Mouse (Mus musculus) neural tube, embryonic 12.5 days (tissue): Measurements from ENCODE around the gene Glp1r. TPM values are rescaled to one million over a fixed set of nuclear protein-coding genes. Genes with fewer than 3 reads are reported as not detected.

Experiments
- ATAC-seq: fragments of 200-750 bp; cut with Nextera tagmentation; 2 replicates; pipeline ENCODE4 v1.8.0; 2017; ENCODE audit warnings: low read depth, mild to moderate bottlenecking, moderate TSS enrichment, moderate library complexity; ENCODE audit not compliant: low FRiP score
- H3K27ac ChIP-seq: fragments of 300-500 bp; sonication (generic); 2 replicates; pipeline ENCODE4 v1.5.1; 2016
- H3K27me3 ChIP-seq: fragments of 300-500 bp; sonication (generic); replicated peaks from 2 replicates; pipeline ENCODE4 v1.6.1; 2016; ENCODE audit warnings: mild to moderate bottlenecking
- H3K36me3 ChIP-seq: fragments of 300-500 bp; sonication (generic); 2 replicates; pipeline ENCODE4 v1.6.1; 2016; ENCODE audit warnings: mild to moderate bottlenecking
- H3K4me1 ChIP-seq: fragments of 300-500 bp; sonication (generic); 2 replicates; pipeline ENCODE4 v1.6.1; 2016
- H3K4me2 ChIP-seq: fragments of 300-500 bp; sonication (generic); replicated peaks from 2 replicates; pipeline ENCODE4 v1.6.1; 2016; ENCODE audit warnings: mild to moderate bottlenecking
- H3K4me3 ChIP-seq: fragments of 300-500 bp; sonication (generic); 2 replicates; pipeline ENCODE4 v1.5.1; 2016
- H3K9ac ChIP-seq: fragments of 300-500 bp; sonication (generic); 2 replicates; pipeline ENCODE4 v1.6.1; 2016; ENCODE audit warnings: mild to moderate bottlenecking
- H3K9me3 ChIP-seq: fragments of 300-500 bp; sonication (generic); 2 replicates; pipeline ENCODE4 v1.6.1; 2016; ENCODE audit warnings: mild to moderate bottlenecking
- WGBS: fragments of 180-500 bp; shearing (Covaris S2); methylation state at CpG from one replicate; pipeline ENCODE4 v1.1.7; 2016; 5-methylcytosine and 5-hydroxymethylcytosine counted together
- polyA plus RNA-seq: library from polyadenylated mRNA; unstranded; fragments of >200 nt; fragmentation: Nextera tagmentation; extraction: Ambion mirVana; gene quantifications from 2 replicates; pipeline ENCODE4 v1.2.1, GENCODE M21; 2016

The Glp1r gene
- polyA plus RNA-seq, 1 experiment from 2014 or later, result 0.03 TPM

DNA sequence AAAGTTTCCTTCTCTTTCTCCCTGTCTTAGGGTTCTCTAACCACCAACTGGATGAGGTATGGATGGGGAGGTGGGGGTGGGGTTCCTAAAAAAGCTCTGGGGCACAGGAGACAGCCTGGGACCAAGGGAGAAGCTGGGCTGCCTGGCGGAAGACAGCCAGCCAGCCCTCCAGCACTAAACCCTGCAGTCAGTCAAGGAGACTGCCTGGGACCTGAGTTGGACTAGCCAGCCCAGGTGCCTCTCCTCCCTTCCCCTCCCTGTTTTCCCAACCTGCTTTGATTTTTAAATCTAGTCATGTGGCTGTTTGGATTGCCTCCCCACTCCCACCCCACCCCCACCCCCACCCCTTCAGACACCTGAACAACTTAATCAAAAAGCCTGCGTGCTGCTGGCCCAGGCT, 20.6 kb upstream of the Glp1r start:
- no peak overlapping the region for H3K9ac ChIP-seq
- H3K27me3 ChIP-seq, result no peaks in the 10 kb centered on the region
- no peak for ATAC-seq
- no peak overlapping the region for H3K27ac ChIP-seq
- no peak overlapping the region for H3K4me2 ChIP-seq
- peaks cover 6% of the 10 kb centered on the region for H3K4me1 ChIP-seq
- WGBS, result 69% methylated on average over 2 of the region's 2 CpGs
- H3K9me3 ChIP-seq, result 0 out of 2 replicates have a peak, but pooled peaks cover 4% of the 10 kb centered on the region
- no peaks in the 10 kb centered on the region for H3K36me3 ChIP-seq
- no peak overlapping the region for H3K4me3 ChIP-seq

DNA sequence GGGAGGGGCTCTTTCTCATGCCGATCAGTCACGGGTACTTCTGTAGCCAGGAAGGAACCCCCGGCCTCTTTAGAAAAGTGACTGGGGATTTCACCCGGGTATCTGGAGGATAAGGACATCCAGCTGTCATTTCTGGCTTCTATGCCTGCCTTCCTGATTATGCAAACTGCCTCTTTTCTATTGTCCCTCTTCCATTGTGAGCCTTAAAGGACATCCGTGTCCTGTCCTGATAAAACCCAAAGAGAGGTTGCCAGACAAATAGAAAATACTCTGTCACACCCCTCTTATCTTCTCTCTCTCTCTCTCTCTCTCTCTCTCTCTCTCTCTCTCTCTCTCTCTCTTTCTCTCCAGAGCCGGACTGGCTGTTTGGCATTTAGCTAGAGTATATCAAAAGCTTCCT, 19.4 kb upstream of the Glp1r start:
- H3K4me3 ChIP-seq, result no peak overlapping the region
- no peak for ATAC-seq
- H3K4me1 ChIP-seq, result peaks cover 6% of the 10 kb centered on the region
- H3K4me2 ChIP-seq, result peak overlapping the region; percentile 42
- WGBS, result 5% methylated on average over 6 of the region's 6 CpGs
- no peaks in the 10 kb centered on the region for H3K27me3 ChIP-seq
- no peak overlapping the region for H3K9ac ChIP-seq
- H3K9me3 ChIP-seq, result no peaks in the 10 kb centered on the region
- no peaks in the 10 kb centered on the region for H3K36me3 ChIP-seq
- no peak overlapping the region for H3K27ac ChIP-seq

DNA sequence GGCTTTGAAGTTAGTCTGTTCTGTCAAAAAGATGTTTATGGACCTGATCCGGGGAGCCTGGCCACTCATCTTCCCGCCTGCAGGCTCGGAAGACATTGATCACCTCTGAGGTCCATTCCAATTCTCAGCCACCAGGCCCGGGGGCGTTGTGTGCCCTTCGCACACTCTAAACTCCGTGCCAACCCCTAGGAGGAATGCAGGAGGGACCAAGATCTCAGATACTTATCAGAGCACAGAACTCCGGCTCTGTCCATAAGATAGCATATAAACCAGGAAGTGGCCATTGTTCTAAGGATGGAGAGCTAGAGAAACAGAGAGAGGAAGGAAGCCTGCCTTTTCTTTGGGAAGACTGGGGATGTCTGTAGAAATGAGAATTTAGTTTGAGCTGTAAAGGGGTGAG, 18.1 kb upstream of the Glp1r start:
- Histone ChIP-seq H3K4me2 (no peak overlapping the region), H3K9ac (no peak overlapping the region), H3K36me3 (no peaks in the 10 kb centered on the region), H3K4me3 (no peak overlapping the region), H3K4me1 (peaks cover 6% of the 10 kb centered on the region), H3K27me3 (no peaks in the 10 kb centered on the region), H3K9me3 (no peaks in the 10 kb centered on the region), H3K27ac (no peak overlapping the region)
- 80% methylated on average over 8 of the region's 8 CpGs for WGBS
- no peak for ATAC-seq

DNA sequence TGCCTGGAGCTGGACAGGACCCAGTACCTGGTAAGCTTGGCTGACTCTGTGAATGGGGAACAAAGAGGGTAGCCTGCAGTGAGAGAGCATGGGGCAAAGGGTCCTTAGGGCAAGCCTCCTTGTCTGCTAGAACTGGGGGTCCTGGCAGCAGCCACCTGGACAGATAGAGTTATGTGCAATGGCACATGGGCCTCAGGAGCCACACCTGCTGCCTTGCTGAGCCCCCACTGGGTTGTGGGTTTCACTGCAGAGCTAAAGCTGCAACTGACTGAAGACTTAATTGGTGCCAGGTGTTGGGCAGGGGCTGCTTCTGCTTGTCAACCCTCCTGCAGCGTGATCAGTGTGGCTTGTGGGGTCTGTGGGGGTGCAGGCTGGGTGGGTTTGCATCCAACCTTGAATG, 9.5 kb upstream of the Glp1r start:
- no peak overlapping the region for H3K9ac ChIP-seq
- no peak overlapping the region for H3K27ac ChIP-seq
- no peak overlapping the region for H3K4me3 ChIP-seq
- H3K4me2 ChIP-seq, result no peak overlapping the region
- H3K27me3 ChIP-seq, result no peaks in the 10 kb centered on the region
- WGBS, result 5% methylated on average over 1 of the region's 1 CpGs
- H3K4me1 ChIP-seq, result peaks cover 9% of the 10 kb centered on the region
- H3K36me3 ChIP-seq, result no peaks in the 10 kb centered on the region
- ATAC-seq, result 0 out of 2 replicates have a peak, but pooled peaks have one; percentile 21
- H3K9me3 ChIP-seq, result no peaks in the 10 kb centered on the region

DNA sequence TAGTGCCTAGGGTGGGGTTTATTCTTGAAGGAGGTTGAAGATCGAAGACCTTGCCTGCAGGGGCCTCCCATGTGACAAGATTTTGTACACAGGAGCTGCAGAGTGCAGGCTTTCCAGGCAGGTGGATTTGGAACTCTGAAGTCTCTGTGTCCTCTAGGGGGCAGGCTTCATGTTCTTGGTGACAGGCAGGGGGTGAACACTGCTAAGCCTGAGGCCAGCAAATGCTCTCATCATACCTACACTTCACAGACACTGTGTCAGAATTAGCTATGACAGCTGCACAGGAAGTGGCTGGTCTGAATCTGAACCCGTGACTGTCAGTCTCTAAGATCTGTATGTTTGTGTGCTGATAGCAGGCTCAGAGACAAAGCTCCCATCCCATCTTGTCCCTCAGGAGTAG, 8.9 kb upstream of the Glp1r start:
- ATAC-seq, result no peak
- no peaks in the 10 kb centered on the region for H3K36me3 ChIP-seq
- WGBS, result 42% methylated on average over 2 of the region's 2 CpGs
- H3K4me2 ChIP-seq, result no peak overlapping the region
- H3K9ac ChIP-seq, result no peak overlapping the region
- no peak overlapping the region for H3K27ac ChIP-seq
- H3K27me3 ChIP-seq, result no peaks in the 10 kb centered on the region
- no peaks in the 10 kb centered on the region for H3K9me3 ChIP-seq
- no peak overlapping the region for H3K4me3 ChIP-seq
- peaks cover 9% of the 10 kb centered on the region for H3K4me1 ChIP-seq

DNA sequence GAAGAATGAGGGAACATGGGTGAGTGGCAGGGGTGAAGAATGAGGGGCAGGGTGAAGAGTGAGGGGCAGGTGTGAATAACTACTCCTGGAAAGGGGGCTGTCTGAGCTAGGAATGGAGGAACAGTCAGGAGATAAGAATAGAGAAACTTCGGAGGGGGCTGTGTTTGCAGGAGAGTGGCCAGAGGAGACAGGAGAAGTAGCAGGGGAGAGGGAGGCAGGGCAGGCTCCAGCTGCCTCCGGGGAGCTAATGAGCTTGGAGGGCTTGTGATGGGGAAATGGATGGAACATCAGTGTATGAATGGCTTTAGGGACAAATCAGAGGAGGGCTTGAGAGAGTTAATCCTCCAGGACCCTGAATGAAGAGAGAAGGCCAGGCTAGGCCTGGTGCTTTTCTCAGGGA, 4.5 kb upstream of the Glp1r start:
- no peaks in the 10 kb centered on the region for H3K9me3 ChIP-seq
- H3K4me1 ChIP-seq, result peaks cover 11% of the 10 kb centered on the region
- no peaks in the 10 kb centered on the region for H3K36me3 ChIP-seq
- no peak for ATAC-seq
- H3K9ac ChIP-seq, result no peak overlapping the region
- WGBS, result 33% methylated on average over 2 of the region's 2 CpGs
- no peak overlapping the region for H3K4me3 ChIP-seq
- H3K27me3 ChIP-seq, result peaks cover 24% of the 10 kb centered on the region
- H3K27ac ChIP-seq, result no peak overlapping the region
- no peak overlapping the region for H3K4me2 ChIP-seq

DNA sequence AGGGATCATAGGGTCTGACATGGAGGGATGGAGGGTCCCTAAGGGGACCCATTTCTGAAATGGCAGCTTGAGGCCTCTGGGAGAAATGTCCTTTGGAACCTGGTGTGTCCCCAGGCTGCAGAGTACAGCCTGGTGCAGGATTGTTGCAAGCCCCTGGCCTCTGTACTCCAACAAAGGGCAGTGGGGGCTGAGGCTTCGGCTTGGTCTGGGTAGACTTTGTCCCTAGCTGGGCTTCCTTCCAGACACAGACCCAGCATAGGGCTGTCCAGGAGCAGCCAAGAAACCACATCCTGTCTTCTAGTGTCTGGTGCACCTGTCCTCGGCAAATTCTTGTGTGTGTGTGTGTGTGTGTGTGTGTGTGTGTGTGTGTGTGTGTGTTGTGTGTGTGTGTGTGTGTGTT, 2.5 kb downstream of the Glp1r start:
- Histone ChIP-seq H3K4me1 (peaks cover 12% of the 10 kb centered on the region), H3K27me3 (peaks cover 34% of the 10 kb centered on the region), H3K27ac (no peak overlapping the region), H3K36me3 (no peaks in the 10 kb centered on the region), H3K9ac (no peak overlapping the region), H3K4me2 (no peak overlapping the region), H3K4me3 (no peak overlapping the region), H3K9me3 (no peaks in the 10 kb centered on the region)
- ATAC-seq, result no peak
- WGBS, result 87% methylated on average over 2 of the region's 2 CpGs

DNA sequence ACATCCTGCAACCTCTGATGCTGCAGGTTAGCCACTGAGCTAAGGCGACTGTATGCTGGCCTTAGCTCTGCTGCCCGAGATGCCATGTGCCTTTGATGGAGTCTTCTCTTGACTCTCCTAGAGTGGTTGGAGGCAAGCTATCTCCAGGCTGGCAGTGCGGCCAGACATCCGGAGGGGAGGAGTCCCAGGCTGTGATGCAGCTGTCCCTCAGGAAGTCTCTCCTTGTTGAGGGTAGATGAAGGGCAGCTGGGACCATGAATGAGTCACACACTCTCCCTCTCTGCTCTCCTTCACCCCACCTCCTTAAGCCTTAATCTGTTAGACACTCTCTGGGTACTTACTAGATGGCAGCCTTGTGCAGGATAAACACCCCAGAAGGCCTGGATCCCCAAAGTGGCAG, 6.0 kb downstream of the Glp1r start:
- no peaks in the 10 kb centered on the region for H3K9me3 ChIP-seq
- H3K36me3 ChIP-seq, result no peaks in the 10 kb centered on the region
- no peak overlapping the region for H3K4me2 ChIP-seq
- no peak overlapping the region for H3K9ac ChIP-seq
- no peak overlapping the region for H3K27ac ChIP-seq
- peaks cover 7% of the 10 kb centered on the region; the same call in 1 of the 2 replicates for H3K4me1 ChIP-seq
- WGBS, result 65% methylated on average over 4 of the region's 4 CpGs
- H3K27me3 ChIP-seq, result peaks cover 5% of the 10 kb centered on the region
- no peak for ATAC-seq
- no peak overlapping the region for H3K4me3 ChIP-seq

DNA sequence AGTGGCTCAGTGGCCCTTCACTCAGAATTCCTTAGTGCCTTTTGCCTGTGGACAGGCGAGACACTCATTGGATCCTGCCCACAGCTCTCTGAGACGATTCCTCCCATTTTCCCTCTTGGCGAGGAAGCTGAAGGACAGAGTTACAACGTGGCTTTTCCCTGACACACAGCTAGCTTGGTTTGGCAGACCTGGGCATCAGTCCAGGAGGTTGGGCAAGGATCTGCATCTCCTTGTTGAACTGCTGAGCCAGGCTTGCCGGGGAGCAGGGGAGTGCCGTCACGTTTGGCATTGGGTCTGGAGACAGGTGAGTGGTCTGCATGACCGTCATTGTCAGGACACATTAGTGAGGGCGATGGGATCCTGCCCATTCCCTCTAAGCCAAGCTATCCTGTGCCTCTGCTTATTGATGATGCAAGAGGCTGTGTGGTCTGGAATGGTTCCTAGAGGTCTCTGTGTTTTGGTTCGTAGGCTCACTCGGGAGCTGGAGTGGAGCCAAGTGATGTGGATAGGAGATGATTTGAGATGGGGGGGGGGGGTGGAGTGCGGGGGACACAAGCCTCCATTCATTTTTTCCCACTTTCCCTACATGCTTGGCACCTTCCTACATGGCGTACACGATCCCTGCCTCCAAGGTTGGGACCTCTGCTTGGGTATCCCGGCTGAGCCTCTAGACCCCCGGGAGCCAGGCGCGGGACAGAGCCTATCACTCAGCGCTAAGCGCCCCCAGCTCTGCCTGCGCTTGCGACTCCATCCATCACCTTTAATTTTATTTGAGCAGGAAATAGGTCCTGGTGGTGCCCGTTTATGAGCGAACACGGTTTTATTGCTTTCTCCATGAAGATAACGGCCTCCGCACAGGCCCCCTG, 9.5 kb downstream of the Glp1r start:
- Histone ChIP-seq H3K27ac (no peak overlapping the region), H3K4me3 (no peak overlapping the region), H3K4me2 (peak overlapping the region; percentile 40), H3K9ac (no peak overlapping the region), H3K4me1 (peaks cover 7% of the 10 kb centered on the region; the same call in 1 of the 2 replicates), H3K27me3 (no peaks in the 10 kb centered on the region; the same call in 1 of the 2 replicates), H3K9me3 (no peaks in the 10 kb centered on the region), H3K36me3 (no peaks in the 10 kb centered on the region)
- WGBS, result 50% methylated on average over 27 of the region's 27 CpGs
- peak; percentile 74 for ATAC-seq

DNA sequence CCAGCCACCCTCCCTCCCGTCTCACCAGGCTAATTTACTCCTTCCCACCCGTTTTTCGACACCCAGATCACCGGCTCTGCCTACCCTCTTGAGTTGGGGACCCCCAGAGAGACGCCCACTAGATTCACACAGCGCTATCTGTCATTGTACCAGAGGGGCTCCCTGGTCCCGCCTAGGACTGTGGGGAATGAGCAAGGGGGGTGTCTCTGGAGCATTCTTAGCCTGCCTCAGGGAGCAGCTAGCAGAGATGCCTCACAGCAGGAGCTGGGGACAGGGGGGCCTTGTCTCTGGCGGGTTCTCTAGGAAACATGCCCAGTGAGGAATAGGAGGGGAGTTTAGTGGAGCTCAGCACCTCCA, 10.1 kb downstream of the Glp1r start:
- H3K4me3 ChIP-seq, result no peak overlapping the region
- peak overlapping the region; percentile 40 for H3K4me2 ChIP-seq
- no peaks in the 10 kb centered on the region; the same call in 1 of the 2 replicates for H3K27me3 ChIP-seq
- WGBS, result 16% methylated on average over 8 of the region's 8 CpGs
- no peak overlapping the region for H3K9ac ChIP-seq
- no peaks in the 10 kb centered on the region for H3K9me3 ChIP-seq
- H3K4me1 ChIP-seq, result peaks cover 7% of the 10 kb centered on the region; the same call in 1 of the 2 replicates
- ATAC-seq, result peak; percentile 29; the same call in 1 of the 2 replicates
- no peak overlapping the region for H3K27ac ChIP-seq
- H3K36me3 ChIP-seq, result no peaks in the 10 kb centered on the region

DNA sequence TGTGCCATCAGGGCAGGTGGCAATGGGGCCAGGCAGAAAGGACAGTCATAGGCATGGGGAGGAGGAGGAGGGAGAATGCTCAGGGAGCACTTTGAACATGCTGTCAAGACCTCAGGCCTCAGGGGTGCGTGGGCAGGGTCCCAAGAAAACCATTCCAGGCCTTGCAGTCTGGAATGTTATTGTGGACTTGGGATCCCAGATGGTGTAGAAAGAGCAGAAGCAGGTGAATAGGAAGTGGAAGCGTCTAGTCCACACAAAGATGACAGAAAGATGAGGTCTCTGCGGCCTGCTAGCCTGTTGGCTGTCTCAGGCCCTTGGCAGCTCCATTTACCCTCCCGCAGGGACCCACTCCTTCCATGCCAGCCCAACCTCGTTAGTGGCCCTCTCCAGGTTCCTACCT, 10.9 kb downstream of the Glp1r start:
- H3K36me3 ChIP-seq, result no peaks in the 10 kb centered on the region
- no peak overlapping the region for H3K9ac ChIP-seq
- H3K4me2 ChIP-seq, result no peak overlapping the region
- no peak overlapping the region for H3K27ac ChIP-seq
- H3K4me3 ChIP-seq, result no peak overlapping the region
- no peaks in the 10 kb centered on the region for H3K9me3 ChIP-seq
- ATAC-seq, result no peak
- peaks cover 7% of the 10 kb centered on the region; the same call in 1 of the 2 replicates for H3K4me1 ChIP-seq
- H3K27me3 ChIP-seq, result no peaks in the 10 kb centered on the region; the same call in 1 of the 2 replicates
- 61% methylated on average over 5 of the region's 5 CpGs for whole genome bisulfite sequencing

DNA sequence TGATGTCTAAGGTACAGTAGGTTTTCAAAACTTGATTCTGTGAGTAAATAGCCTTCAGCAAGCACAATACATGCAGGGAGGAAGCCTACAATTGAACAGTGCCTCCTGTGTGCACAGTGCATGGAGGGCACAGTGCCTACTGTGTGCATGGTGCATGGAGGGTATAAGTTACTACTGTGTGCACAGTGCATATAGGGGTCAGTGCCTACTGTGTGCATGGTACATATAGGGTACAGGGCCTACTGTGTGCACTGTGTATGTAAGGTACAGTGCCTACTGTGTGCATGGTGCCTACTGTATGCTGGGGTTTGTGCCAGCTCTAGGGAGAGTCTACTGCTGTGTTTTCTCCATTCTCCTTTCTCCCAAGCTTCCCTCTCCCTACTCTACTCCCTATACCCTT, 12.6 kb downstream of the Glp1r start:
- Histone ChIP-seq H3K4me3 (no peak overlapping the region), H3K9me3 (no peaks in the 10 kb centered on the region), H3K9ac (no peak overlapping the region), H3K4me2 (no peak overlapping the region), H3K36me3 (no peaks in the 10 kb centered on the region), H3K4me1 (peaks cover 7% of the 10 kb centered on the region; the same call in 1 of the 2 replicates), H3K27me3 (no peaks in the 10 kb centered on the region; the same call in 1 of the 2 replicates), H3K27ac (no peak overlapping the region)
- ATAC-seq, result no peak

DNA sequence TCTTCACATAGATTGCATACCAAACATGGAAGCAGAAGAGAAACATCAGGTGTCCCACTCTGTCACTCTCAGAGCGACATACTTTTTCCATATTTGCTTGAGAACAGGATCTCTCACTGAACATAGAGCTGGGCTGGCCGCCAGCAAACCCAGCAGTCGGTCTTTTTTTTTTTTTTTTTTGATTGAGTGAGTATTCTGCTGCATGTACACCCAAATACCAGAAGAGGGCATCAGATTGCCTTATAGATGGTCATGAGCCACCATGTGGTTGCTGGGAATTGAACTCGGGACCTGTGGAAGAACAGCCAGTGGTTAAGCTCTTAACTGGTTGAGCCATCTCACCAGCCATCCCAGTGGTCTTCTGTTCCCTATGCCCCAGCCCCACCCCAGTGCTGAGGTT, 21.9 kb downstream of the Glp1r start:
- 72% methylated on average over 4 of the region's 4 CpGs for WGBS
- ATAC-seq, result no peak

More for the DNA sequence above, 21.9 kb downstream of the Glp1r start:
- no peak overlapping the region for H3K27ac ChIP-seq
- no peaks in the 10 kb centered on the region for H3K4me1 ChIP-seq
- no peaks in the 10 kb centered on the region for H3K9me3 ChIP-seq
- H3K36me3 ChIP-seq, result no peaks in the 10 kb centered on the region
- no peak overlapping the region for H3K4me2 ChIP-seq
- H3K4me3 ChIP-seq, result no peak overlapping the region
- H3K27me3 ChIP-seq, result no peaks in the 10 kb centered on the region
- H3K9ac ChIP-seq, result no peak overlapping the region
